Mouse (Mus musculus): ENCODE measurements at regions not wholly inside any gene's neighbourhood (a gene's known extent, or its start where the extent isn't known, plus 50 kb on each side); places are given as distances from the start of the nearest gene placed in this dataset.

- TF ChIP-seq CTCF (IDR thresholded peaks at IDR 0.05; ENCODE audit: low read depth) (no peak), EP300 (IDR thresholded peaks at IDR 0.05; ENCODE audit: low read depth) (no peak)
Observed at GRCm38 (mm10) chr9:24922051-24922860, 148.2 kb upstream of the Tbx20 start.

Data from heart, postnatal 0 days (tissue).